Mouse (Mus musculus): ENCODE results near the gene Prm2.

DNA sequence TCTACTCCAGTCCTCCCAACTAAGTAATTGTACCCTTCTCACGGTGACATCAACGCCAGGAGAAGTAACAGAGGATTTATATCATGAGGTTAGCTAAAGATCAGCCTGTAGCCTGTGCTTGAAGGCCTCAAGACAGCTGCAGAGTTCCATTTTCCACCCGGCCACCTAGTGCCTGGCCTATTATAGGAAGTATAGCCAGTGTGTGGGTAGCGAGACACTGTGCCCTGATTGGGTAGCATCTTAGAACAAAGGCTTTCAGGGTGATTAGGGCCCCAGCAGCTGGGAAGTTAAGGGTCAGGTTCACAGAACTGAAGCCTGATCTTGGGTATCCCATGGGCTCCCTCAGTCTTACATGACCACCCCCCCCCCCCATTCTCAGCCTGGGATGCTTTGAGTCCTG is 7.1 kb downstream of the Prm2 start:
- TF ChIP-seq POLR2A (IDR thresholded peaks at IDR 0.05; ENCODE audit: borderline replicate concordance, insufficient read depth, low read length) = no peak
- TF ChIP-seq CTCF (IDR thresholded peaks at IDR 0.05; ENCODE audit: borderline replicate concordance, insufficient read depth, low read depth, low read length) = no peak

Data from cerebellum, adult 2 months (tissue).